Mouse (Mus musculus): ENCODE measurements around the gene Bhlha15. TPM values are rescaled to one million over a fixed set of nuclear protein-coding genes. Genes with fewer than 3 reads are reported as not detected.
A peak's percentile ranks its signal among the peaks of the same experiment; 100 is the strongest.

The Bhlha15 gene
- total and polyA plus RNA-seq, 3 experiments = 4.1 to 4.3 TPM; not detected in 1

DNA sequence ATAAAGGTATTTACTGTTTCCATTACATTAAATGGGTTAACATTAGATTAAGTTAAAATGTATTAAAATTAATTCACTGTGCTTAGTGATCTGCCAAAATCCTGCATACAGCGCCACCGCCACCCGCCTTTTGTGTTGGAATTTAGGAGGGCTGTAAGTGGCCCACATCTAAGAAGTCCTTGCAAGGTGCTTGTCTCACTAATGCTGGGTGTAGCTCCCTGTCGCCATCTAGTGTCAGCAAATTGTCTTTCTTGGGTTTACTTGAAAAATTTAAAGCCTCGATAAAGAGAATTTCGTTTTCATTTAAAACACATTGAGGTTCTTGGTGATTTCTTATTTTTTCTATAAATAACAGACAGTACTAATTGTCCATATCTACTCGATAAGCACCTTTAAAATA, 35.6 kb upstream of the Bhlha15 start (continued):
- TF ChIP-seq UBTF (IDR thresholded peaks at IDR 0.05; ENCODE audit: borderline replicate concordance, insufficient read depth, low read depth, low read length) (no peak), RCOR1 (IDR thresholded peaks at IDR 0.05; ENCODE audit: low read depth, low read length) (no peak), ELF1 (IDR thresholded peaks at IDR 0.05; ENCODE audit: low read depth, low read length) (no peak), KAT2A (conservative IDR thresholded peaks at IDR 0.05; ENCODE audit: low read depth, low read length) (no peak), E2F4 (IDR thresholded peaks at IDR 0.05; ENCODE audit: borderline replicate concordance, low read depth, low read length) (no peak), RAD21 (IDR thresholded peaks at IDR 0.05; ENCODE audit: low read depth, low read length) (peak; percentile 75)

DNA sequence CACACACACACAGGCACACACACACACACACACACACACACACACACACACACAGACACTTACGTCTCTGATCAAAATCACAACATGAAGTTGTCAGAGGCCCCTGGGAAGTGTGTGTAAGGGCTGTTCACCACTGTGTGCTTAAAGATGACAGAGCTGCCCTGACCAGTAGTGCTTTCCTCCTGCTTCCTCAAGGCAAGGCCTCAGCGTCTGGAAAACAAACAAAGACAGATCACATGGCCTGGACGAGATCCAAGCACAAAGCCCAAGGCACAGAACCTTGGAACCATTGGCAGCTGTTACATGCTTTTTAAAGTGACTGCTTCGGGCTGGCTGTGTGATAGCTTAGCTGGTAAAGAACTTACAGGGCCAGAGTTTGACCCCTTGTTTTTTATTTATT, 31.5 kb upstream of the Bhlha15 start:
- TF ChIP-seq UBTF (IDR thresholded peaks at IDR 0.05; ENCODE audit: borderline replicate concordance, insufficient read depth, low read depth, low read length) = no peak
- no peak for TF ChIP-seq RCOR1 (IDR thresholded peaks at IDR 0.05; ENCODE audit: low read depth, low read length)
- TF ChIP-seq NRF1 (IDR thresholded peaks at IDR 0.05; ENCODE audit: insufficient read depth, low read depth, low read length, poor library complexity, severe bottlenecking) = no peak
- no peak for TF ChIP-seq MEF2A (IDR thresholded peaks at IDR 0.05; ENCODE audit: extremely low read depth, insufficient replicate concordance, low read depth, low read length, poor library complexity, severe bottlenecking)
- TF ChIP-seq CHD1 (IDR thresholded peaks at IDR 0.05; ENCODE audit: low read depth, low read length) = no peak
- H3K36me3 ChIP-seq (ENCODE audit: control insufficient read depth in 1 of 2, insufficient read depth in 2 of 2, low read length in 2 of 2) = peaks cover 0 to 5% of the 10 kb centered on the region in 2 experiments; a peak in 2 of 4 replicates
- H3K79me2 ChIP-seq (ENCODE audit: control insufficient read depth, insufficient read depth, low read length, poor library complexity) = no peaks in the 10 kb centered on the region
- H3K4me1 ChIP-seq (ENCODE audit: control insufficient read depth in 1 of 2, insufficient read depth in 2 of 2, low read length in 2 of 2) = 0 out of 4 replicates have a peak, but pooled peaks cover 0 to 2% of the 10 kb centered on the region in 2 experiments
- H3K27ac ChIP-seq (ENCODE audit: control insufficient read depth, low read depth, low read length) = no peak overlapping the region
- H3K4me3 ChIP-seq (ENCODE audit: control insufficient read depth in 1 of 2, insufficient read depth in 1 of 2, low read depth in 2 of 2, low read length in 2 of 2) = no peak overlapping the region
- no peaks in the 10 kb centered on the region for H3K27me3 ChIP-seq (ENCODE audit: control insufficient read depth in 1 of 2, insufficient read depth in 2 of 2, low read length in 2 of 2)
- DNase-seq (ENCODE audit: low read depth, low spot score) = no peak
- H3K9ac ChIP-seq (ENCODE audit: control insufficient read depth, low read depth, low read length, poor library complexity, severe bottlenecking) = no peak overlapping the region
- H3K9me3 ChIP-seq (replicated peaks; ENCODE audit: insufficient read depth, low read length) = no peaks in the 10 kb centered on the region

DNA sequence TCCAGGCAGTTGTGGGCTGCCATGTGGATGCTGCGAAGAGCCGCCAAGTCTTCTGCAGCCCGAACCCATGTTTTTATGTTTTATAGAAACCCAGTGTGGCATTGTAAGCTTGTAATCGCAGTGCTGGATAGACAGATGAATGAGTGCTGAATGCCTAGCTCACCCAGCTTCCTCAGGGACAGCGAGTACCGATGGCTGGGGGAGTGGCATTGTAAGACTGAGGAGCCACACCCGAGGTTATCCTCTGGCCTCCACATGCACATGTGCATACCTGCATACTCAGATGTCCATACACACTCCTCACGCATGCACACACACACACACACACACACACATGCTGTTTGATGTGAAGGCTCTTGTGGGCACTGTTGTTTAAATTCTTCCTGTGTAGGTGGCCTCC, 30.9 kb upstream of the Bhlha15 start:
- Histone ChIP-seq H3K9me3 (replicated peaks; ENCODE audit: insufficient read depth, low read length) (no peaks in the 10 kb centered on the region), H3K4me3 (ENCODE audit: control insufficient read depth in 1 of 2, insufficient read depth in 1 of 2, low read depth in 2 of 2, low read length in 2 of 2) (no peak overlapping the region), H3K79me2 (ENCODE audit: control insufficient read depth, insufficient read depth, low read length, poor library complexity) (no peaks in the 10 kb centered on the region), H3K9ac (ENCODE audit: control insufficient read depth, low read depth, low read length, poor library complexity, severe bottlenecking) (no peak overlapping the region), H3K27ac (ENCODE audit: control insufficient read depth, low read depth, low read length) (no peak overlapping the region), H3K27me3 (ENCODE audit: control insufficient read depth in 1 of 2, insufficient read depth in 2 of 2, low read length in 2 of 2) (no peaks in the 10 kb centered on the region), H3K4me1 (ENCODE audit: control insufficient read depth in 1 of 2, insufficient read depth in 2 of 2, low read length in 2 of 2) (0 out of 4 replicates have a peak, but pooled peaks cover 0 to 2% of the 10 kb centered on the region in 2 experiments), H3K36me3 (ENCODE audit: control insufficient read depth in 1 of 2, insufficient read depth in 2 of 2, low read length in 2 of 2) (peaks cover 0 to 5% of the 10 kb centered on the region in 2 experiments; a peak in 2 of 4 replicates)
- TF ChIP-seq TBP (IDR thresholded peaks at IDR 0.05; ENCODE audit: low read depth, low read length) (no peak), ETS1 (IDR thresholded peaks at IDR 0.05; ENCODE audit: low read depth, low read length) (no peak), USF1 (IDR thresholded peaks at IDR 0.05; ENCODE audit: low read depth, low read length) (no peak), MAZ (IDR thresholded peaks at IDR 0.05; ENCODE audit: low read depth, low read length) (no peak), SIN3A (IDR thresholded peaks at IDR 0.05; ENCODE audit: low read length) (no peak), SMC3 (IDR thresholded peaks at IDR 0.05; ENCODE audit: low read depth, low read length) (no peak), TCF12 (IDR thresholded peaks at IDR 0.05; ENCODE audit: low read depth, low read length) (no peak), CHD2 (IDR thresholded peaks at IDR 0.05; ENCODE audit: low read length) (no peak), POLR2AphosphoS2 (IDR thresholded peaks at IDR 0.05; ENCODE audit: low read length) (no peak), KAT2A (conservative IDR thresholded peaks at IDR 0.05; ENCODE audit: low read depth, low read length) (no peak)
- no peak for DNase-seq (ENCODE audit: low read depth, low spot score)

Measured in MEL (cell line).